8 mouse cellular contexts compared by ENCODE assay signal in genomic region chr17:78882401-78883112, GRCm38 (mm10). TPM values are rescaled to one million over a fixed set of nuclear protein-coding genes. Genes with fewer than 3 reads are reported as not detected.
DNase-seq lines count a peak whose midpoint lies in the region; ATAC-seq and TF ChIP-seq lines count a peak whose summit lies in the region.

TSS of gene Eif2ak2 (minus strand) at chr17:78882573.

- H3K36me3 ChIP-seq in CH12.LX (replicated peaks in 1 of 2; ENCODE audit: control insufficient read depth in 1 of 2, insufficient read depth in 1 of 2, low read length in 1 of 2), result peaks cover 12 to 52% of the 10 kb centered on the region in 2 experiments
- peaks cover 6% of the 10 kb centered on the region; the same call in 1 of the 2 replicates for H3K36me3 ChIP-seq in forebrain, embryonic 10.5 days (replicated peaks)
- H3K36me3 ChIP-seq in heart, embryonic 15.5 days, result peaks cover 8% of the 10 kb centered on the region
- peaks cover 26% of the 10 kb centered on the region for H3K36me3 ChIP-seq in liver, embryonic 13.5 days
- H3K36me3 ChIP-seq in stomach, postnatal 0 days (ENCODE audit: control insufficient read depth, insufficient read depth, low read length), result peaks cover 6% of the 10 kb centered on the region; the same call in 1 of the 2 replicates

- peak; percentile 80 for TF ChIP-seq POLR2A in CH12.LX (IDR thresholded peaks at IDR 0.05; ENCODE audit: low read depth, low read length)

- H3K27ac ChIP-seq in CH12.LX (ENCODE audit: insufficient read depth, low read depth), result no peak within 1 kb of the TSS
- peak within 1 kb of the TSS; percentile 84 for H3K27ac ChIP-seq in forebrain, embryonic 10.5 days
- peak within 1 kb of the TSS; percentile 80 for H3K27ac ChIP-seq in heart, embryonic 15.5 days
- peak within 1 kb of the TSS; percentile 82 for H3K27ac ChIP-seq in liver, embryonic 13.5 days
- H3K27ac ChIP-seq in stomach, postnatal 0 days (replicated peaks), result peak within 1 kb of the TSS; percentile 90

- dilution Hi-C loops in CH12.LX (cut with MboI; ENCODE audit: extremely low pct_ligation_motif_present, extremely low pct_unique_long_range_greater_than_20kb, low sequenced_read_pairs), result no loop called here

- no peaks in the 10 kb centered on the region for H3K27me3 ChIP-seq in CH12.LX (replicated peaks)
- H3K27me3 ChIP-seq in forebrain, embryonic 10.5 days (ENCODE audit: poor library complexity, severe bottlenecking), result no peaks in the 10 kb centered on the region
- H3K27me3 ChIP-seq in heart, embryonic 15.5 days, result no peaks in the 10 kb centered on the region
- H3K27me3 ChIP-seq in liver, embryonic 13.5 days, result no peaks in the 10 kb centered on the region
- no peaks in the 10 kb centered on the region for H3K27me3 ChIP-seq in stomach, postnatal 0 days (ENCODE audit: control insufficient read depth, insufficient read depth, low read length)

- peaks cover 12% of the 10 kb centered on the region; the same call in 1 of the 2 replicates for H3K79me2 ChIP-seq in CH12.LX (replicated peaks; ENCODE audit: control insufficient read depth, extremely low read depth, insufficient read depth, poor library complexity, severe bottlenecking)

- H3K4me2 ChIP-seq in CH12.LX (ENCODE audit: insufficient read depth, low read depth, poor library complexity, severe bottlenecking), result peak within 1 kb of the TSS; percentile 81
- H3K4me2 ChIP-seq in heart, embryonic 15.5 days, result peak within 1 kb of the TSS; percentile 78
- H3K4me2 ChIP-seq in liver, embryonic 13.5 days, result peak within 1 kb of the TSS; percentile 75
- peak within 1 kb of the TSS; percentile 69 for H3K4me2 ChIP-seq in stomach, postnatal 0 days (replicated peaks; ENCODE audit: low read depth)

- no peak for TF ChIP-seq EP300 in CH12.LX (IDR thresholded peaks at IDR 0.05; ENCODE audit: low read length)
- TF ChIP-seq EP300 in stomach, postnatal 0 days (optimal IDR thresholded peaks at IDR 0.05), result no peak

- H3K4me1 ChIP-seq in CH12.LX (ENCODE audit: control insufficient read depth in 1 of 2, insufficient read depth in 2 of 2), result peaks cover 6 to 22% of the 10 kb centered on the region in 2 experiments
- peaks cover 20% of the 10 kb centered on the region for H3K4me1 ChIP-seq in forebrain, embryonic 10.5 days
- H3K4me1 ChIP-seq in heart, embryonic 15.5 days (replicated peaks), result peaks cover 9% of the 10 kb centered on the region
- peaks cover 22% of the 10 kb centered on the region for H3K4me1 ChIP-seq in liver, embryonic 13.5 days (replicated peaks)
- H3K4me1 ChIP-seq in stomach, postnatal 0 days (replicated peaks; ENCODE audit: control insufficient read depth, insufficient read depth), result 0 out of 2 replicates have a peak, but pooled peaks cover 2% of the 10 kb centered on the region

- H3K4me3 ChIP-seq in CH12.LX (replicated peaks in 1 of 3; ENCODE audit: low read depth in 2 of 3, low read length in 2 of 3, poor library complexity in 1 of 3), result peak within 1 kb of the TSS; percentile 59 to 98 (median 80)
- peak within 1 kb of the TSS; percentile 65 for H3K4me3 ChIP-seq in forebrain, embryonic 10.5 days
- peak within 1 kb of the TSS; percentile 71 for H3K4me3 ChIP-seq in heart, embryonic 15.5 days
- H3K4me3 ChIP-seq in liver, embryonic 13.5 days (replicated peaks), result peak within 1 kb of the TSS; percentile 83
- H3K4me3 ChIP-seq in stomach, postnatal 0 days (ENCODE audit: low read depth, low read length), result peak within 1 kb of the TSS; percentile 69

- DNase-seq in CH12.LX (ENCODE audit: extremely low read depth), result peak; percentile 73
- peak; percentile 74 for DNase-seq in c-Kit-positive CD71-positive TER-119-negative erythroid progenitor cells, embryonic 14.5 days (ENCODE audit: low read depth)
- DNase-seq in forebrain, embryonic 10.5 days (ENCODE audit: extremely low spot score, low spot score), result peak; percentile 76
- DNase-seq in kidney, postnatal 14 days, result peak; percentile 93
- peak; percentile 82 for DNase-seq in liver, embryonic 13.5 days
- DNase-seq in neural tube, embryonic 10.5 days (ENCODE audit: extremely low spot score, low spot score), result peak; percentile 78
- DNase-seq in stomach, postnatal 0 days (ENCODE audit: low spot score), result peak; percentile 95

- peak; percentile 97 for ATAC-seq in heart, embryonic 15.5 days (replicated peaks; ENCODE audit: insufficient number of reproducible peaks, insufficient read depth, low FRiP score, low read depth)
- peak; percentile 99 for ATAC-seq in liver, embryonic 13.5 days (ENCODE audit: low read depth)
- ATAC-seq in stomach, postnatal 0 days (ENCODE audit: low FRiP score, low TSS enrichment), result peak; percentile 99

- H3K9ac ChIP-seq in CH12.LX (ENCODE audit: insufficient read depth, low read depth), result peak within 1 kb of the TSS; percentile 89
- peak within 1 kb of the TSS; percentile 69 for H3K9ac ChIP-seq in heart, embryonic 15.5 days
- peak within 1 kb of the TSS; percentile 89 for H3K9ac ChIP-seq in liver, embryonic 13.5 days
- H3K9ac ChIP-seq in stomach, postnatal 0 days (ENCODE audit: low read length), result peak within 1 kb of the TSS; percentile 85

- peaks cover 9% of the 10 kb centered on the region for H3K9me3 ChIP-seq in CH12.LX (replicated peaks; ENCODE audit: low read length)
- H3K9me3 ChIP-seq in forebrain, embryonic 10.5 days, result no peaks in the 10 kb centered on the region
- H3K9me3 ChIP-seq in heart, embryonic 15.5 days (replicated peaks), result no peaks in the 10 kb centered on the region
- H3K9me3 ChIP-seq in liver, embryonic 13.5 days (replicated peaks), result no peaks in the 10 kb centered on the region
- no peaks in the 10 kb centered on the region for H3K9me3 ChIP-seq in stomach, postnatal 0 days (ENCODE audit: control insufficient read depth, low read length)

- TF ChIP-seq RAD21 in CH12.LX (IDR thresholded peaks at IDR 0.05; ENCODE audit: low read depth, low read length), result no peak

- in situ Hi-C loops in CH12.LX (cut with MboI; ENCODE audit: low pct_ligation_motif_present, low pct_unique_long_range_greater_than_20kb, low sequenced_read_pairs), result loop anchor here (5.0 kb wide), 1 partner anchor 35 kb away; the partner anchor contains the start of gene Cebpzos

- TF ChIP-seq CTCF in CH12.LX (conservative IDR thresholded peaks at IDR 0.05 in 1 of 2, IDR thresholded peaks at IDR 0.05 in 1 of 2; ENCODE audit: low read depth in 2 of 2, low read length in 2 of 2), result no peak
- TF ChIP-seq CTCF in stomach, postnatal 0 days (IDR thresholded peaks at IDR 0.05; ENCODE audit: low read depth), result no peak

- 3% methylated on average over 28 of the region's 28 CpGs for WGBS in forebrain, embryonic 10.5 days
- WGBS in heart, embryonic 15.5 days, result 2% methylated on average over 28 of the region's 28 CpGs
- WGBS in liver, embryonic 13.5 days (ENCODE audit: insufficient replicate concordance), result 2% methylated on average over 28 of the region's 28 CpGs
- under 1% methylated on average over 28 of the region's 28 CpGs for WGBS in stomach, postnatal 0 days

TF ChIP-seq in CH12.LX, 34 proteins besides CTCF, POLR2A, EP300 and RAD21 (continues in another document):
- TF ChIP-seq MEF2A (IDR thresholded peaks at IDR 0.05; ENCODE audit: borderline replicate concordance, low read depth, low read length) (no peak), USF1 (IDR thresholded peaks at IDR 0.05; ENCODE audit: low read depth, low read length) (no peak), RCOR1 (conservative IDR thresholded peaks at IDR 0.05; ENCODE audit: low read depth, low read length) (no peak), E2F4 (IDR thresholded peaks at IDR 0.05; ENCODE audit: insufficient replicate concordance, low read depth, low read length) (no peak), MAZ (IDR thresholded peaks at IDR 0.05; ENCODE audit: low read depth, low read length) (no peak), JUND (conservative IDR thresholded peaks at IDR 0.05; ENCODE audit: low read depth, low read length) (no peak), MYC (IDR thresholded peaks at IDR 0.05; ENCODE audit: low read depth, low read length) (no peak), BHLHE40 (IDR thresholded peaks at IDR 0.05; ENCODE audit: low read depth, low read length) (no peak), TCF12 (IDR thresholded peaks at IDR 0.05; ENCODE audit: low read depth, low read length) (peak; percentile 61; the same call in 1 of the 2 replicates), NRF1 (IDR thresholded peaks at IDR 0.05; ENCODE audit: low read depth, low read length) (peak; percentile 42; the same call in 1 of the 2 replicates), PAX5 (IDR thresholded peaks at IDR 0.05; ENCODE audit: low read length) (no peak), NELFE (IDR thresholded peaks at IDR 0.05; ENCODE audit: low read depth, low read length) (peak; percentile 83), SMC3 (IDR thresholded peaks at IDR 0.05; ENCODE audit: low read depth, low read length) (no peak), MAFK (IDR thresholded peaks at IDR 0.05; ENCODE audit: insufficient replicate concordance, low read length) (no peak), UBTF (IDR thresholded peaks at IDR 0.05; ENCODE audit: low read depth, low read length) (no peak), CHD2 (IDR thresholded peaks at IDR 0.05; ENCODE audit: low read length) (peak; percentile 95), POLR2AphosphoS2 (IDR thresholded peaks at IDR 0.05; ENCODE audit: low read depth, low read length) (no peak), GABPA (IDR thresholded peaks at IDR 0.05; ENCODE audit: insufficient replicate concordance, low read depth, low read length) (no peak), ZMIZ1 (IDR thresholded peaks at IDR 0.05; ENCODE audit: low read depth, low read length) (peak; percentile 50; the same call in 1 of the 2 replicates), ZKSCAN1 (IDR thresholded peaks at IDR 0.05; ENCODE audit: borderline replicate concordance, low read depth, low read length) (no peak), MAX (IDR thresholded peaks at IDR 0.05; ENCODE audit: low read length) (peak; percentile 17; the same call in 1 of the 2 replicates), ZC3H11A (IDR thresholded peaks at IDR 0.05; ENCODE audit: low read depth, low read length) (no peak), MXI1 (IDR thresholded peaks at IDR 0.05; ENCODE audit: low read depth, low read length) (peak; percentile 53; the same call in 1 of the 2 replicates), SIN3A (IDR thresholded peaks at IDR 0.05; ENCODE audit: low read length) (peak; percentile 44; the same call in 1 of the 2 replicates), ELF1 (IDR thresholded peaks at IDR 0.05; ENCODE audit: low read depth, low read length) (peak; percentile 44; the same call in 1 of the 2 replicates)

RNA-seq across cellular contexts. Expression of gene Eif2ak2, which starts in this region (rescaled TPM):
- total RNA-seq in CH12.LX (2012; rRNA removed) (9.8 and 11.6 TPM in 2 replicates), CH12.LX (2014; rRNA removed) (13.6 and 15.6 TPM in 2 replicates)
- 25.0 and 27.4 TPM in 2 replicates for polyA plus RNA-seq in CH12.LX (2012; ENCODE audit: insufficient read length, low read depth)
- 7.4 and 8.6 TPM in 2 replicates for polyA plus RNA-seq in forebrain, embryonic 10.5 days (2016; fragmentation: Nextera tagmentation; extraction: Ambion mirVana)
- 9.7 and 11.8 TPM in 2 replicates for polyA plus RNA-seq in heart, embryonic 15.5 days (2015; fragmentation: Nextera tagmentation; extraction: Ambion mirVana)
- 9.4 and 11.5 TPM in 2 replicates for polyA plus RNA-seq in liver, embryonic 13.5 days (2015; fragmentation: Nextera tagmentation; extraction: Ambion mirVana)
- polyA plus RNA-seq in stomach, postnatal 0 days (2015; fragmentation: Nextera tagmentation; extraction: Ambion mirVana), result 7.6 and 12.4 TPM in 2 replicates
